Mouse (Mus musculus) left cerebral cortex, adult 2 months (tissue): ENCODE results near the gene Egfl7. TPM values are rescaled to one million over a fixed set of nuclear protein-coding genes. Genes with fewer than 3 reads are reported as not detected.

ENCODE experiments used
- DNase-seq, 2 experiments: peaks; one replicate each; pipeline ENCODE4 v3.0.0; 2021 to 2022; ENCODE audit warnings: low spot score in 2 of 2, mixed read lengths in 1 of 2; ENCODE audit errors: extremely low spot score in 1 of 2
- H3K27ac ChIP-seq: fragments of 200-600 bp; 2 replicates; pipeline ENCODE4 v1.8.1; 2022
- H3K4me3 ChIP-seq: fragments of 200-600 bp; 2 replicates; pipeline ENCODE4 v1.8.1; 2022
- CTCF ChIP-seq: fragments of 200-600 bp; IDR thresholded peaks from 2 replicates; pipeline ENCODE4 v1.8.1; 2022; ENCODE audit warnings: antibody characterized with exemption, mild to moderate bottlenecking, moderate library complexity
- intact Hi-C: fragments of 180-260 bp; cut with DNase I; formaldehyde crosslinking; loops from one replicate; pipeline ENCODE4 v1.15.1; 2025
- total RNA-seq, 2 experiments: library from RNA; stranded (reverse); gene quantifications; 2 replicates each; pipeline ENCODE4 v1.2.3; 2021

Gene Egfl7
- total RNA-seq, 2 experiments from 2014 or later = 62.4 to 67.4 TPM

GRCm38 (mm10) chr2:26595725-26596435 is 16.1 kb downstream of the Egfl7 start:
- Histone ChIP-seq H3K27ac (no peak overlapping the region), H3K4me3 (no peak overlapping the region)
- intact Hi-C loops = no loop called here
- no peak for TF ChIP-seq CTCF
- DNase-seq = no peak

DNA sequence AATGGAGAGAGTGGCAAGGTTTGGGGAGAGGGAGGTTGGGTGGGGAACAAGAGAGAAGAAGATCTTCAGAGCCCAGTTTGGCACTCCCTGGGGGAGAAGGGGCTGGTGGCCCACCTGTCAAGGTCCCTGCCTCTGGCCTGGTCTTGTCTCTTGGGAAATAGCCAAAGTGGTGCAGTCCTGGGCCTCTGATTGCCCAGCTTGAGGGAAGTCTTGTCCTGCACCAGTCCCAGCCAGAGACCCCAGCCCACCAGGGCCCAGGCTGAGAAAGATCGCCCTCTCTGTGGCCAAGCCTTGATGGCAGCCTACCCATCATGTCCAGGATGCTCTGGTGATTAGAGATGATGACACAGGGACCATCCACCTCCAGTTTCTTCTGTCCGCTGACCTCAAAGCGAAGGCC is 17.1 kb downstream of the Egfl7 start:
- Histone ChIP-seq H3K27ac (no peak overlapping the region), H3K4me3 (no peak overlapping the region)
- no peak for DNase-seq
- TF ChIP-seq CTCF = no peak
- intact Hi-C loops = no loop called here

DNA sequence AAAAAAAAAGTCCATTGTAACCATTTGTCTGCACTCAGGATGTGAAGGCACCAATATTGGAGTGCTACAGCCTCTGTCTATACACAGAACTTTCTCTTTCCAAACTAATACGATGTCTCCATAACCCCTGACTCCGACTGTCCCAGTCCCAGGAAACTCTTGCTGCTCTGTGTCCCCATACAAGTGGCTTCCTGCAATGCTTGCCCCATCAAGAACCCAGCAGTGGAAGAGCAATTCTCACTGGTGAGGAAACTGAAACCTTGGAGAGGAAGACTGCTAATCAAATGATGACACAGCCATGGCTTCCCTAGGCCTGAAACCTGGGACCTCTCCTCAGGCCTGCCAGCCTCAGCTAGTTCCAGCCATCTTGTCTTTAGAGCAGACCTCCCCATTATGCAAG is 18.0 kb downstream of the Egfl7 start:
- intact Hi-C loops = no loop called here
- no peak for TF ChIP-seq CTCF
- Histone ChIP-seq H3K27ac (no peak overlapping the region), H3K4me3 (no peak overlapping the region)
- no peak for DNase-seq

GRCm38 (mm10) chr2:26598462-26598861 is 18.6 kb downstream of the Egfl7 start:
- intact Hi-C loops = no loop called here
- no peak for DNase-seq
- H3K27ac ChIP-seq = no peak overlapping the region
- H3K4me3 ChIP-seq = no peak overlapping the region
- no peak for TF ChIP-seq CTCF

DNA sequence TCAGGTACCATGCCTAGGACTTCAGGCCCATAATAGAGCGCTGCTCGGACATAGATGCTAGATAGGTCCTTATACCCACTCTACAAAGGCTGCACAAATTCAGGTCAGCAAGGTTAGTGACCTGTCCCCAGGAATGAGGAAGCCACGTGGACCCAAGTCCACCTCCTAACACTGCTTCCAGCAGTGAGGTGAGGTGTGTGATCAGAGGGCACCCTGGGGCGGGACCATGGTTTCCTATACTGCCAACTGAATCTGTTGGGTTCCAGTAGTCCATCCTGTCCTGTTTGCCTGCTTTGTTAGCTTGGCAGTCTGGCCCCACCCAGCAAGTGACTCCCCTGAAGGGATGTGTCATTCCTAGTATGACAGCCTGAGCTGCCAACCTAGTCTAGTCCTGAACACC is 20.2 kb downstream of the Egfl7 start:
- intact Hi-C loops = no loop called here
- no peak for TF ChIP-seq CTCF
- H3K27ac ChIP-seq = no peak overlapping the region
- DNase-seq = no peak
- no peak overlapping the region for H3K4me3 ChIP-seq

DNA sequence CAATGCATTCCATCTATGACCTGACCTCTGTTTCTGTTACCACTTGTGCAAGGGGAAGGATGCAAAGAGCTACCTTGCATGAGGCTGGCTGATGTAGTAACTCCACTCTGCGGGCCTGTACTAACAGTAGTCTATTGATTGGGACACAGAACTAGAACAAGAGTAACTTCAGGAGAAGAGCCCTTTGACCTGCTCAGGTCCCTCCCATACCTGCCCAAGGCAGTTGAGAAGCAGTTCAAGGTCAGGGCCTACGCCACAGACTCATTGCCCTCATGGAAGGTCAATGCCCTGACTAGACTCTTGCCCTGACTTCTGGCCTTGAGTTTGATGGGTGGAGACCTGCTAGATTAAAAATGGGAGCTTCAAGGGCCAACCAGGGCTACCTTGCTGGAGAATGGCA is 20.9 kb downstream of the Egfl7 start:
- Histone ChIP-seq H3K27ac (no peak overlapping the region), H3K4me3 (no peak overlapping the region)
- no peak for TF ChIP-seq CTCF
- DNase-seq = no peak
- intact Hi-C loops = no loop called here

DNA sequence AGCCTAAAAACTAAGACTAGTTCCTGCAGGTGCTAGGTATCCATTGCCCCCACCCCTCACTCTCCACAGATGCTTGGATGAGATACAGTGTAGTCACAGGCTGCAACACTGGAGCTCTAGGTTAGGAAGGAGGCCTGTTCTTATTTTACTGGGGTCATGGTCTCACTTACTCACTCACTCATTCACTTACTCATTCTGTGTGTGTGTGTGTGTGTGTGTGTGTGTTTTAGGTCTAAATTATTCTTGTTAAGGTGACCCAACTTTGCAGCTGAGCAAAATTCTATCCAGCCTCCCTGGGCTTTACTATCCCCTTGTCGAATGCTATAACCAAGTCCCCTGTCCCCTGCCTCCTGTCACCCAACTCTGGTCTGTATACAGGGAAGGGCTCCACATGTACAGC is 21.8 kb downstream of the Egfl7 start:
- H3K4me3 ChIP-seq = no peak overlapping the region
- no peak overlapping the region for H3K27ac ChIP-seq
- TF ChIP-seq CTCF = no peak
- DNase-seq = no peak
- intact Hi-C loops = no loop called here

DNA sequence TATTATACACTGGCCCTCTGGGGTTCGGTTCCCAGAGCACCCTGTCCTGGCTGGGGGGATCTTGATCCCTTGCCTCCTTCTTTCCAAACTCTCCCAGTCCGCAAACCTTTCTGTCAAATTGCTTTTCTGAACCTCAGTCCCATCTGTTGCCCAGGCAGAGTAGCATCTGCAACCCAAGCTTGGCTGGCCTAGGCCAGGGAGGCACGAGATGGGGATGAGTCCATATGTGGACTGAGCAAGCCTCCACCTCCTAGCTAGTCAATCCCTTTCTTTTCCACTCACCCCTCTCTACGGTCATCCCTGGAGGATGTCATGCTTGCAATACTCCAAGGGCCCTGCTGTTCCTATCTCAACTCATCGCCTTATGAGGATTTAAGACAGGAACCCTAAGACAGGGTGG is 22.8 kb downstream of the Egfl7 start:
- Histone ChIP-seq H3K27ac (no peak overlapping the region), H3K4me3 (no peak overlapping the region)
- intact Hi-C loops = no loop called here
- DNase-seq = no peak
- no peak for TF ChIP-seq CTCF

DNA sequence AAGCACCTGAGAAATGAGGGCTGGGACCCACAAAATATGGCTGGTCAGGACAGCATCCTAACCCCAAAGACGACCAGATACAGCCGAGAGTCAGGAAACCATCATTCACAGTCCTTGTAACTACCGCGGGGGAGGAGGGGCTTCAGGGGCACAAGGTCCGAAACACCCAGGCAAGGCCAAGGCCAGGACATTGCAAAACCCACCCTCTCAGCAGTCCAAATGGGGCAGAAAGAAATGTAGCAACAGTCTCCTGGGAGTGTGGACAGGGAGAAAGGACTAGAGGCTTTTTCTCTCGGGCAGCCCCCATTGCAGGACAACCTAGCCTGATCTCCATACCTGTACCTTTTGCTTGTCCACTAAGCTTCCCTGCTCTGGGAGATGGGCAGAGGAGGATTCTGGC is 23.3 kb downstream of the Egfl7 start:
- Histone ChIP-seq H3K27ac (no peak overlapping the region), H3K4me3 (peak overlapping the region; percentile 58)
- intact Hi-C loops = no loop called here
- TF ChIP-seq CTCF = no peak
- no peak for DNase-seq

- intact Hi-C loops = no loop called here
- H3K27ac ChIP-seq = no peak within 1 kb of the TSS; the same call in 1 of the 2 replicates
These were observed 24.2 kb downstream of the Egfl7 start, which contains the start of gene Agpat2 for GRCm38 (mm10) chr2:26603720-26604671. Gene Agpat2, minus strand, starts transcription at chr2:26604417.

GRCm38 (mm10) chr2:26605331-26605730 is 25.5 kb downstream of the Egfl7 start:
- TF ChIP-seq CTCF = no peak
- intact Hi-C loops = no loop called here
- no peak overlapping the region for H3K4me3 ChIP-seq
- no peak overlapping the region for H3K27ac ChIP-seq
- no peak for DNase-seq

More at GRCm38 (mm10) chr2:26603720-26604671, 24.2 kb downstream of the Egfl7 start, which contains the start of gene Agpat2:
- peak within 1 kb of the TSS; percentile 58 for H3K4me3 ChIP-seq
- TF ChIP-seq CTCF = peak; percentile 9
- peak in 1 of 2 experiments; percentile 27 for DNase-seq

DNA sequence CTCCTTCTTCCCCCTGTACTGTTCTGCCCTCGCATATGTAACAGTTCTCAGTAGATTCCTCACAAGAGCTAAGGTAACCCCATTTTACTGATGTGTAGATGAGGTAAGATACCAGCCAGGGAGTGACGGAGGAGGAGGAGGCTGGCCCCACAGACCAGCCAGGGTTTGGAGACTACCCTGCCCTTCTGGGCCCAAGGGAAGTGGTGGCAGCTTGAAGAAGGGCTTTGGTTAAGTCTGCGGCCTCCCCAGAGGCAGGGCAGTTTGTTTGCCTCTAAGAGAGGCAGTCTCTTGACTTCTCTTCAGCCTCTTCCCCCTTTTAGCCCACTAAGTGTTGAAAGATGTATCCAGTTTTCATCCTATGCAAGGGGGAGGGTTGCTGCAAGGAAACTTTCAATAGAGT is 26.8 kb downstream of the Egfl7 start:
- Histone ChIP-seq H3K4me3 (no peak overlapping the region), H3K27ac (no peak overlapping the region)
- no peak for DNase-seq
- no peak for TF ChIP-seq CTCF
- intact Hi-C loops = no loop called here
